Mouse (Mus musculus) forebrain, embryonic 14.5 days (tissue): ENCODE results near the gene Dact3. TPM values are rescaled to one million over a fixed set of nuclear protein-coding genes. Genes with fewer than 3 reads are reported as not detected.

Experiments used
- ATAC-seq: fragments of 200-750 bp; cut with Nextera tagmentation; 2 replicates; pipeline ENCODE4 v1.8.0; 2017; ENCODE audit warnings: mild to moderate bottlenecking, moderate library complexity
- DNase-seq: peaks from one replicate; pipeline ENCODE4 v3.0.0-alpha.2; 2015; ENCODE audit warnings: low spot score
- H3K27ac ChIP-seq: fragments of 300-500 bp; sonication (generic); 2 replicates; pipeline ENCODE4 v1.5.1; 2014; ENCODE audit warnings: low read depth, mild to moderate bottlenecking, control low read depth, low read length, moderate library complexity
- H3K27me3 ChIP-seq: fragments of 300-500 bp; sonication (generic); replicated peaks from 2 replicates; pipeline ENCODE4 v1.6.1; 2014; ENCODE audit warnings: low read length, control low read depth, mixed read lengths; ENCODE audit not compliant: control insufficient read depth, insufficient read depth
- H3K36me3 ChIP-seq: fragments of 300-500 bp; sonication (generic); 2 replicates; pipeline ENCODE4 v1.6.1; 2014; ENCODE audit warnings: low read length, control low read depth; ENCODE audit not compliant: control insufficient read depth, insufficient read depth
- H3K4me1 ChIP-seq: fragments of 300-500 bp; sonication (generic); 2 replicates; pipeline ENCODE4 v1.6.1; 2014; ENCODE audit warnings: antibody characterized with exemption, low read length, control low read depth; ENCODE audit not compliant: control insufficient read depth, insufficient read depth
- H3K4me2 ChIP-seq: fragments of 300-500 bp; sonication (generic); 2 replicates; pipeline ENCODE4 v1.6.1; 2014; ENCODE audit warnings: mild to moderate bottlenecking, control low read depth, low read length
- H3K4me3 ChIP-seq: fragments of 300-500 bp; sonication (generic); 2 replicates; pipeline ENCODE4 v1.5.1; 2014; ENCODE audit warnings: low read depth, low read length, control low read depth
- H3K9ac ChIP-seq: fragments of 300-500 bp; sonication (generic); 2 replicates; pipeline ENCODE4 v1.6.1; 2014; ENCODE audit warnings: mild to moderate bottlenecking, low read length, control low read depth, moderate library complexity
- H3K9me3 ChIP-seq: fragments of 300-500 bp; sonication (generic); replicated peaks from 2 replicates; pipeline ENCODE4 v1.6.1; 2016; ENCODE audit warnings: low read length, control low read depth, mixed read lengths; ENCODE audit not compliant: control insufficient read depth
- WGBS: fragments of 180-500 bp; shearing (Covaris S2); extraction: QIAGEN DNeasy Blood & Tissue Kit; methylation state at CpG from one replicate; pipeline ENCODE4 v1.1.7; 2014; 5-methylcytosine and 5-hydroxymethylcytosine counted together
- polyA plus RNA-seq: library from polyadenylated mRNA; unstranded; fragments of >200 nt; fragmentation: Nextera tagmentation; extraction: Ambion mirVana; gene quantifications from 2 replicates; pipeline ENCODE4 v1.2.1, GENCODE M21; 2014

Dact3 gene
- polyA plus RNA-seq, 1 experiment from 2014 or later, result 4.4 TPM

GRCm38 (mm10) chr7:16880615-16881014 lies 5.5 kb downstream of the Dact3 start:
- H3K4me3 ChIP-seq, result no peak overlapping the region
- no peak overlapping the region for H3K4me2 ChIP-seq
- H3K4me1 ChIP-seq, result peaks cover 20% of the 10 kb centered on the region
- no peak for DNase-seq
- peak overlapping the region; percentile 26; the same call in 1 of the 2 replicates for H3K9ac ChIP-seq
- H3K36me3 ChIP-seq, result 0 out of 2 replicates have a peak, but pooled peaks cover 5% of the 10 kb centered on the region
- WGBS, result 16% methylated on average over 5 of the region's 5 CpGs
- peaks cover 2% of the 10 kb centered on the region; the same call in 1 of the 2 replicates for H3K9me3 ChIP-seq
- ATAC-seq, result no peak
- peaks cover 17% of the 10 kb centered on the region for H3K27me3 ChIP-seq
- H3K27ac ChIP-seq, result no peak overlapping the region

GRCm38 (mm10) chr7:16883162-16883561 lies 8.0 kb downstream of the Dact3 start:
- H3K36me3 ChIP-seq, result peaks cover 17% of the 10 kb centered on the region; the same call in 1 of the 2 replicates
- H3K9ac ChIP-seq, result no peak overlapping the region
- no peak overlapping the region for H3K4me3 ChIP-seq
- no peak for DNase-seq
- H3K9me3 ChIP-seq, result peaks cover 8% of the 10 kb centered on the region; the same call in 1 of the 2 replicates
- 92% methylated on average over 6 of the region's 6 CpGs for WGBS
- peaks cover 5% of the 10 kb centered on the region; the same call in 1 of the 2 replicates for H3K4me1 ChIP-seq
- no peak overlapping the region for H3K27ac ChIP-seq
- ATAC-seq, result no peak
- peaks cover 26% of the 10 kb centered on the region for H3K27me3 ChIP-seq
- H3K4me2 ChIP-seq, result no peak overlapping the region

- DNase-seq (no peak), ATAC-seq (no peak)
- Histone ChIP-seq H3K36me3 (peaks cover 17% of the 10 kb centered on the region; the same call in 1 of the 2 replicates), H3K4me3 (no peak overlapping the region), H3K9ac (no peak overlapping the region), H3K27me3 (peaks cover 26% of the 10 kb centered on the region), H3K4me2 (no peak overlapping the region), H3K27ac (no peak overlapping the region), H3K9me3 (peaks cover 8% of the 10 kb centered on the region; the same call in 1 of the 2 replicates), H3K4me1 (peaks cover 5% of the 10 kb centered on the region; the same call in 1 of the 2 replicates)
- WGBS, result 68% methylated on average over 4 of the region's 4 CpGs
Measured at GRCm38 (mm10) chr7:16884334-16884733, 9.2 kb downstream of the Dact3 start.

- Histone ChIP-seq H3K4me1 (peaks cover 3% of the 10 kb centered on the region; the same call in 1 of the 2 replicates), H3K36me3 (peaks cover 17% of the 10 kb centered on the region; the same call in 1 of the 2 replicates), H3K4me2 (peak overlapping the region; percentile 38), H3K9ac (no peak overlapping the region), H3K9me3 (peaks cover 8% of the 10 kb centered on the region; the same call in 1 of the 2 replicates), H3K27ac (no peak overlapping the region), H3K27me3 (peaks cover 26% of the 10 kb centered on the region), H3K4me3 (peak overlapping the region; percentile 34)
- WGBS, result 13% methylated on average over 36 of the region's 95 CpGs
- ATAC-seq (peak; percentile 64; the same call in 1 of the 2 replicates), DNase-seq (peak; percentile 48)
Measured at GRCm38 (mm10) chr7:16885271-16885776, 10.2 kb downstream of the Dact3 start.

GRCm38 (mm10) chr7:16885905-16886304 lies 10.8 kb downstream of the Dact3 start:
- Histone ChIP-seq H3K4me3 (no peak overlapping the region), H3K9me3 (peaks cover 8% of the 10 kb centered on the region; the same call in 1 of the 2 replicates), H3K27me3 (peaks cover 27% of the 10 kb centered on the region), H3K36me3 (peaks cover 17% of the 10 kb centered on the region; the same call in 1 of the 2 replicates), H3K4me2 (peak overlapping the region; percentile 38; the same call in 1 of the 2 replicates), H3K4me1 (peaks cover under 1% of the 10 kb centered on the region; the same call in 1 of the 2 replicates), H3K9ac (no peak overlapping the region), H3K27ac (no peak overlapping the region)
- DNase-seq (no peak), ATAC-seq (0 out of 2 replicates have a peak, but pooled peaks have one; percentile 6)
- WGBS, result 44% methylated on average over 54 of the region's 59 CpGs

- H3K9ac ChIP-seq, result no peak overlapping the region
Measured at GRCm38 (mm10) chr7:16890536-16890935, 15.4 kb downstream of the Dact3 start.

GRCm38 (mm10) chr7:16890944-16891343 lies 15.8 kb downstream of the Dact3 start:
- WGBS, result 3% methylated on average over 23 of the region's 23 CpGs
- no peak overlapping the region; the same call in 1 of the 2 replicates for H3K9ac ChIP-seq
- DNase-seq (no peak), ATAC-seq (no peak)
- peak overlapping the region; percentile 16 for H3K4me2 ChIP-seq
- peaks cover 9% of the 10 kb centered on the region; the same call in 1 of the 2 replicates for H3K36me3 ChIP-seq
- H3K27ac ChIP-seq, result no peak overlapping the region
- no peak overlapping the region for H3K4me3 ChIP-seq
- peaks cover 19% of the 10 kb centered on the region for H3K4me1 ChIP-seq
- peaks cover 20% of the 10 kb centered on the region for H3K27me3 ChIP-seq
- peaks cover 2% of the 10 kb centered on the region; the same call in 1 of the 2 replicates for H3K9me3 ChIP-seq

More at GRCm38 (mm10) chr7:16890536-16890935, 15.4 kb downstream of the Dact3 start:
- peaks cover 12% of the 10 kb centered on the region; the same call in 1 of the 2 replicates for H3K36me3 ChIP-seq
- H3K9me3 ChIP-seq, result peaks cover 7% of the 10 kb centered on the region; the same call in 1 of the 2 replicates
- peaks cover 19% of the 10 kb centered on the region for H3K4me1 ChIP-seq
- no peak for ATAC-seq
- peak overlapping the region; percentile 16; the same call in 1 of the 2 replicates for H3K4me2 ChIP-seq
- no peak for DNase-seq
- H3K27me3 ChIP-seq, result peaks cover 24% of the 10 kb centered on the region
- no peak overlapping the region for H3K4me3 ChIP-seq
- H3K27ac ChIP-seq, result no peak overlapping the region
- WGBS, result 49% methylated on average over 6 of the region's 6 CpGs

GRCm38 (mm10) chr7:16891641-16892351 lies 16.7 kb downstream of the Dact3 start, which contains the start of gene Gng8:
Gene Gng8, plus strand, starts transcription at chr7:16891786.
- peak within 1 kb of the TSS; percentile 22 for H3K4me3 ChIP-seq
- no peaks in the 10 kb centered on the region for H3K9me3 ChIP-seq
- no peak within 1 kb of the TSS; the same call in 1 of the 2 replicates for H3K9ac ChIP-seq
- H3K27me3 ChIP-seq, result peaks cover 14% of the 10 kb centered on the region; the same call in 1 of the 2 replicates
- ATAC-seq (peak; percentile 75), DNase-seq (peak; percentile 91)
- peaks cover 19% of the 10 kb centered on the region for H3K4me1 ChIP-seq
- peak within 1 kb of the TSS; percentile 49 for H3K4me2 ChIP-seq
- no peak within 1 kb of the TSS for H3K27ac ChIP-seq
- WGBS, result under 1% methylated on average over 30 of the region's 30 CpGs
- 0 out of 2 replicates have a peak, but pooled peaks cover 3% of the 10 kb centered on the region for H3K36me3 ChIP-seq
